ENCODE assay signal across 8 mouse cellular contexts in genomic region chr6:28932328-28932937, GRCm38 (mm10).
DNase-seq lines count a peak whose midpoint lies in the region; ATAC-seq and TF ChIP-seq lines count a peak whose summit lies in the region.

No protein-coding gene starts in this region.

- no peaks in the 10 kb centered on the region for H3K36me3 ChIP-seq in hindbrain, embryonic 15.5 days
- H3K36me3 ChIP-seq in midbrain, embryonic 11.5 days (ENCODE audit: control insufficient read depth, insufficient read depth, low read length): no peaks in the 10 kb centered on the region
- no peaks in the 10 kb centered on the region for H3K36me3 ChIP-seq in thymus, adult 2 months (ENCODE audit: control insufficient read depth, insufficient read depth, low read length)

- peak; percentile 83 for ATAC-seq in hindbrain, embryonic 15.5 days (ENCODE audit: low FRiP score, low read depth)
- ATAC-seq in midbrain, embryonic 11.5 days (ENCODE audit: low FRiP score): peak; percentile 67

- 4% methylated on average over 19 of the region's 19 CpGs for WGBS in hindbrain, embryonic 15.5 days
- 6% methylated on average over 18 of the region's 19 CpGs for WGBS in midbrain, embryonic 11.5 days
- WGBS in thymus, adult 2 months: 49% methylated on average over 19 of the region's 19 CpGs

- H3K9ac ChIP-seq in hindbrain, embryonic 15.5 days: 0 out of 2 replicates have a peak overlapping the region, but pooled peaks have one; percentile 4
- H3K9ac ChIP-seq in midbrain, embryonic 11.5 days (ENCODE audit: low read length): no peak overlapping the region; the same call in 1 of the 2 replicates

- H3K27me3 ChIP-seq in hindbrain, embryonic 15.5 days: no peaks in the 10 kb centered on the region
- no peaks in the 10 kb centered on the region for H3K27me3 ChIP-seq in midbrain, embryonic 11.5 days (ENCODE audit: control insufficient read depth, insufficient read depth, low read length)
- no peaks in the 10 kb centered on the region; the same call in 1 of the 2 replicates for H3K27me3 ChIP-seq in thymus, adult 2 months (ENCODE audit: control insufficient read depth, insufficient read depth, low read length)

- TF ChIP-seq POLR2A in thymus, adult 2 months (IDR thresholded peaks at IDR 0.05; ENCODE audit: control insufficient read depth, extremely low read depth, insufficient read depth, low read length, poor library complexity): no peak

- intact Hi-C loops in gastrocnemius, adult 2 months (cut with DNase I): no loop called here

- no peak for DNase-seq in gastrocnemius, adult 2 months
- no peak for DNase-seq in gastrocnemius, postnatal 25 days
- DNase-seq in ES-CJ7 (ENCODE audit: low read depth, low spot score): peak; percentile 88
- peak; percentile 69 for DNase-seq in embryo, embryonic 11 days
- peak; percentile 87 for DNase-seq in midbrain, embryonic 11.5 days (ENCODE audit: low spot score, missing footprints)
- DNase-seq in thymus, adult 2 months: no peak
- DNase-seq in spleen, postnatal 4 days (ENCODE audit: low spot score in 2 of 2): no peak

- H3K4me3 ChIP-seq in gastrocnemius, adult 2 months: peak overlapping the region; percentile 28
- H3K4me3 ChIP-seq in hindbrain, embryonic 15.5 days: peak overlapping the region; percentile 27
- peak overlapping the region; percentile 16 for H3K4me3 ChIP-seq in midbrain, embryonic 11.5 days (ENCODE audit: low read depth, low read length)
- H3K4me3 ChIP-seq in thymus, adult 2 months (ENCODE audit: control insufficient read depth, insufficient read depth, low read length): no peak overlapping the region

- H3K27ac ChIP-seq in gastrocnemius, adult 2 months: no peak overlapping the region
- peak overlapping the region; percentile 61 for H3K27ac ChIP-seq in hindbrain, embryonic 15.5 days (replicated peaks)
- no peak overlapping the region for H3K27ac ChIP-seq in midbrain, embryonic 11.5 days (ENCODE audit: low read depth, low read length)
- no peak overlapping the region for H3K27ac ChIP-seq in thymus, adult 2 months (ENCODE audit: control insufficient read depth, insufficient read depth, low read length)

- no peak for TF ChIP-seq CTCF in gastrocnemius, adult 2 months (IDR thresholded peaks at IDR 0.05)
- no peak for TF ChIP-seq CTCF in thymus, adult 2 months (IDR thresholded peaks at IDR 0.05; ENCODE audit: borderline replicate concordance, control insufficient read depth, extremely low read depth, insufficient read depth, low read length, poor library complexity)

- peak overlapping the region; percentile 55 for H3K4me2 ChIP-seq in hindbrain, embryonic 15.5 days
- H3K4me2 ChIP-seq in midbrain, embryonic 11.5 days: peak overlapping the region; percentile 40

- peaks cover 21% of the 10 kb centered on the region for H3K4me1 ChIP-seq in hindbrain, embryonic 15.5 days (replicated peaks)
- H3K4me1 ChIP-seq in midbrain, embryonic 11.5 days (ENCODE audit: control insufficient read depth, insufficient read depth, low read length): peaks cover 3% of the 10 kb centered on the region
- H3K4me1 ChIP-seq in thymus, adult 2 months (replicated peaks; ENCODE audit: control insufficient read depth, insufficient read depth, low read length): no peaks in the 10 kb centered on the region

- H3K9me3 ChIP-seq in hindbrain, embryonic 15.5 days: no peaks in the 10 kb centered on the region
- no peaks in the 10 kb centered on the region for H3K9me3 ChIP-seq in midbrain, embryonic 11.5 days (ENCODE audit: control insufficient read depth, low read length)

Comparison
In these comparisons a context has a peak if more than half of its experiments do, and no peak if none do; other contexts are left out.
1. DNase-seq: peak in ES-CJ7 (single experiment), embryo, embryonic 11 days (single experiment) and midbrain, embryonic 11.5 days (single experiment); none in gastrocnemius, adult 2 months (single experiment), gastrocnemius, postnatal 25 days (single experiment), thymus, adult 2 months (single experiment) and spleen, postnatal 4 days (0 of 2).